Mouse (Mus musculus) forebrain, embryonic 16.5 days (tissue): ENCODE measurements around the gene Ncapd2. TPM values are rescaled to one million over a fixed set of nuclear protein-coding genes. Genes with fewer than 3 reads are reported as not detected.
"Not testable (repeated sequence)": the region's sequence is repeated elsewhere in the genome, so short reads cannot be mapped to it uniquely, and the experiment has no call there.

Experiments used
- ATAC-seq: fragments of 200-750 bp; cut with Nextera tagmentation; 2 replicates; pipeline ENCODE4 v1.8.0; 2017; ENCODE audit warnings: mild to moderate bottlenecking, moderate library complexity
- H3K27ac ChIP-seq: fragments of 300-500 bp; sonication (generic); 2 replicates; pipeline ENCODE4 v1.5.1; 2014; ENCODE audit warnings: low read length, control low read depth
- H3K27me3 ChIP-seq: fragments of 300-500 bp; sonication (generic); replicated peaks from 2 replicates; pipeline ENCODE4 v1.6.1; 2014; ENCODE audit warnings: low read length; ENCODE audit not compliant: control insufficient read depth, insufficient read depth
- H3K36me3 ChIP-seq: fragments of 300-500 bp; sonication (generic); 2 replicates; pipeline ENCODE4 v1.6.1; 2014; ENCODE audit not compliant: control insufficient read depth, insufficient read depth
- H3K4me1 ChIP-seq: fragments of 300-500 bp; sonication (generic); replicated peaks from 2 replicates; pipeline ENCODE4 v1.6.1; 2014; ENCODE audit warnings: low read length; ENCODE audit not compliant: control insufficient read depth, insufficient read depth
- H3K4me2 ChIP-seq: fragments of 300-500 bp; sonication (generic); 2 replicates; pipeline ENCODE4 v1.6.1; 2014; ENCODE audit warnings: mild to moderate bottlenecking, low read length, control low read depth
- H3K4me3 ChIP-seq: fragments of 300-500 bp; sonication (generic); replicated peaks from 2 replicates; pipeline ENCODE4 v1.5.1; 2014; ENCODE audit warnings: mild to moderate bottlenecking, low read length, control low read depth
- H3K9ac ChIP-seq: fragments of 300-500 bp; sonication (generic); replicated peaks from 2 replicates; pipeline ENCODE4 v1.6.1; 2014; ENCODE audit warnings: low read depth, low read length, control low read depth
- H3K9me3 ChIP-seq: fragments of 300-500 bp; sonication (generic); 2 replicates; pipeline ENCODE4 v1.6.1; 2016; ENCODE audit warnings: low read length; ENCODE audit not compliant: control insufficient read depth
- WGBS: fragments of 180-500 bp; shearing (Covaris S2); extraction: QIAGEN DNeasy Blood & Tissue Kit; methylation state at CpG from one replicate; pipeline ENCODE4 v1.1.7; 2014; 5-methylcytosine and 5-hydroxymethylcytosine counted together
- polyA plus RNA-seq: library from polyadenylated mRNA; unstranded; fragments of >200 nt; fragmentation: Nextera tagmentation; extraction: Ambion mirVana; gene quantifications from 2 replicates; pipeline ENCODE4 v1.2.1, GENCODE M21; 2015

Gene Ncapd2
- polyA plus RNA-seq, 1 experiment from 2014 or later = 91.6 TPM

- H3K9me3 ChIP-seq = no peaks in the 10 kb centered on the region
- no peaks in the 10 kb centered on the region for H3K27me3 ChIP-seq
- H3K4me3 ChIP-seq = peak overlapping the region; percentile 93
- WGBS = 3% methylated on average over 20 of the region's 20 CpGs
- peak overlapping the region; percentile 96 for H3K9ac ChIP-seq
- peak overlapping the region; percentile 91 for H3K27ac ChIP-seq
- peak overlapping the region; percentile 96 for H3K4me2 ChIP-seq
- peaks cover 33% of the 10 kb centered on the region for H3K4me1 ChIP-seq
- peaks cover 19% of the 10 kb centered on the region for H3K36me3 ChIP-seq
- ATAC-seq = no peak
Measured at GRCm38 (mm10) chr6:125163801-125164657, 27.5 kb downstream of the Ncapd2 start.

- not testable (repeated sequence) for H3K27me3 ChIP-seq, H3K4me3 ChIP-seq, ATAC-seq, H3K27ac ChIP-seq, H3K4me2 ChIP-seq, H3K9me3 ChIP-seq, H3K9ac ChIP-seq
- H3K36me3 ChIP-seq = peaks cover 13% of the 10 kb centered on the region
- 66% methylated on average over 10 of the region's 16 CpGs for WGBS
- peaks cover 33% of the 10 kb centered on the region for H3K4me1 ChIP-seq
Measured at GRCm38 (mm10) chr6:125162615-125163305, 28.7 kb downstream of the Ncapd2 start.

GRCm38 (mm10) chr6:125161971-125162370, 29.5 kb downstream of the Ncapd2 start:
- not testable (repeated sequence) for H3K4me2 ChIP-seq, H3K4me3 ChIP-seq, ATAC-seq, H3K9me3 ChIP-seq, H3K27ac ChIP-seq, H3K27me3 ChIP-seq, H3K9ac ChIP-seq
- WGBS = 5% methylated on average over 3 of the region's 5 CpGs
- H3K36me3 ChIP-seq = peaks cover 13% of the 10 kb centered on the region
- peaks cover 27% of the 10 kb centered on the region for H3K4me1 ChIP-seq

GRCm38 (mm10) chr6:125160854-125161760, 30.4 kb downstream of the Ncapd2 start:
- H3K4me2 ChIP-seq = no peak overlapping the region
- no peak for ATAC-seq
- H3K4me1 ChIP-seq = peaks cover 19% of the 10 kb centered on the region
- no peak overlapping the region for H3K9ac ChIP-seq
- H3K4me3 ChIP-seq = no peak overlapping the region
- WGBS = 15% methylated on average over 22 of the region's 22 CpGs
- H3K9me3 ChIP-seq = no peaks in the 10 kb centered on the region
- no peak overlapping the region for H3K27ac ChIP-seq
- H3K27me3 ChIP-seq = no peaks in the 10 kb centered on the region
- peaks cover 13% of the 10 kb centered on the region for H3K36me3 ChIP-seq

GRCm38 (mm10) chr6:125160558-125160853, 31.0 kb downstream of the Ncapd2 start:
- Histone ChIP-seq H3K27ac (no peak overlapping the region), H3K4me2 (no peak overlapping the region), H3K4me3 (no peak overlapping the region), H3K9ac (no peak overlapping the region), H3K36me3 (peaks cover 13% of the 10 kb centered on the region), H3K4me1 (peaks cover 19% of the 10 kb centered on the region), H3K27me3 (no peaks in the 10 kb centered on the region), H3K9me3 (no peaks in the 10 kb centered on the region)
- WGBS = 48% methylated on average over 10 of the region's 10 CpGs
- no peak for ATAC-seq

GRCm38 (mm10) chr6:125159773-125160557, 31.5 kb downstream of the Ncapd2 start:
- H3K4me2 ChIP-seq = no peak overlapping the region
- no peak overlapping the region for H3K4me3 ChIP-seq
- peaks cover 13% of the 10 kb centered on the region for H3K36me3 ChIP-seq
- no peak for ATAC-seq
- no peak overlapping the region for H3K9ac ChIP-seq
- no peaks in the 10 kb centered on the region for H3K9me3 ChIP-seq
- no peak overlapping the region for H3K27ac ChIP-seq
- peaks cover 19% of the 10 kb centered on the region for H3K4me1 ChIP-seq
- WGBS = 77% methylated on average over 7 of the region's 7 CpGs
- H3K27me3 ChIP-seq = no peaks in the 10 kb centered on the region

GRCm38 (mm10) chr6:125158944-125159492, 32.5 kb downstream of the Ncapd2 start:
- Histone ChIP-seq H3K4me1 (peaks cover 14% of the 10 kb centered on the region), H3K9ac (no peak overlapping the region), H3K9me3 (no peaks in the 10 kb centered on the region), H3K27me3 (no peaks in the 10 kb centered on the region), H3K27ac (no peak overlapping the region), H3K4me3 (no peak overlapping the region), H3K36me3 (peaks cover 13% of the 10 kb centered on the region), H3K4me2 (no peak overlapping the region)
- WGBS = 87% methylated on average over 15 of the region's 15 CpGs
- no peak for ATAC-seq

- H3K4me1 ChIP-seq = peaks cover 6% of the 10 kb centered on the region; the same call in 1 of the 2 replicates
- no peak overlapping the region for H3K4me2 ChIP-seq
- no peaks in the 10 kb centered on the region for H3K27me3 ChIP-seq
- no peak for ATAC-seq
- peaks cover 13% of the 10 kb centered on the region for H3K36me3 ChIP-seq
- H3K9me3 ChIP-seq = no peaks in the 10 kb centered on the region
- no peak overlapping the region for H3K4me3 ChIP-seq
- H3K9ac ChIP-seq = no peak overlapping the region
- H3K27ac ChIP-seq = no peak overlapping the region
- 33% methylated on average over 7 of the region's 7 CpGs for WGBS
Measured at GRCm38 (mm10) chr6:125156903-125157614, 34.4 kb downstream of the Ncapd2 start.
